Mouse (Mus musculus) urinary bladder, adult 2 months (tissue): ENCODE measurements around the gene Elk4. TPM values are rescaled to one million over a fixed set of nuclear protein-coding genes. Genes with fewer than 3 reads are reported as not detected.

ENCODE experiments used
- DNase-seq: peaks from one replicate; pipeline ENCODE4 v3.0.0; 2022; ENCODE audit warnings: low spot score
- polyA plus RNA-seq: library from polyadenylated mRNA; depleted of rRNA; stranded (reverse); fragments of >200 nt; gene quantifications from 2 replicates; pipeline ENCODE4 v1.2.3, GENCODE M21; 2012

The Elk4 gene
- polyA plus RNA-seq, 1 experiment = 35.7 TPM

GRCm38 (mm10) chr1:132012861-132013260 lies 5.5 kb downstream of the Elk4 start:
- DNase-seq = no peak

- DNase-seq = no peak
These were observed 7.4 kb downstream of the Elk4 start for GRCm38 (mm10) chr1:132014800-132015199.

- no peak for DNase-seq
These were observed 9.3 kb downstream of the Elk4 start for GRCm38 (mm10) chr1:132016691-132017090.

GRCm38 (mm10) chr1:132019876-132020275 lies 12.5 kb downstream of the Elk4 start:
- no peak for DNase-seq

- no peak for DNase-seq
These were observed 14.7 kb downstream of the Elk4 start for GRCm38 (mm10) chr1:132022107-132022506.

GRCm38 (mm10) chr1:132026925-132027646 lies 19.7 kb downstream of the Elk4 start:
- DNase-seq = no peak

- DNase-seq = no peak
These were observed 20.6 kb downstream of the Elk4 start for GRCm38 (mm10) chr1:132027978-132028377.

- no peak for DNase-seq
These were observed 21.0 kb downstream of the Elk4 start for GRCm38 (mm10) chr1:132028413-132028812.

GRCm38 (mm10) chr1:132030574-132030973 lies 23.2 kb downstream of the Elk4 start:
- DNase-seq = no peak

- no peak for DNase-seq
These were observed 24.8 kb downstream of the Elk4 start for GRCm38 (mm10) chr1:132032172-132032571.

GRCm38 (mm10) chr1:132037746-132038145 lies 30.3 kb downstream of the Elk4 start:
- DNase-seq = no peak

GRCm38 (mm10) chr1:132038753-132039152 lies 31.3 kb downstream of the Elk4 start:
- DNase-seq = no peak

GRCm38 (mm10) chr1:132040201-132040621 lies 32.8 kb downstream of the Elk4 start:
- DNase-seq = no peak

GRCm38 (mm10) chr1:132043759-132044158 lies 36.4 kb downstream of the Elk4 start:
- no peak for DNase-seq

- DNase-seq = peak; percentile 40
These were observed 38.8 kb downstream of the Elk4 start for GRCm38 (mm10) chr1:132046143-132046735.

- peak; percentile 19 for DNase-seq
These were observed 44.3 kb downstream of the Elk4 start for GRCm38 (mm10) chr1:132051746-132052145.

- no peak for DNase-seq
These were observed 47.0 kb downstream of the Elk4 start for GRCm38 (mm10) chr1:132054387-132054786.

GRCm38 (mm10) chr1:132055054-132055664 lies 47.8 kb downstream of the Elk4 start:
- DNase-seq = no peak

GRCm38 (mm10) chr1:132058558-132058957 lies 51.2 kb downstream of the Elk4 start:
- DNase-seq = no peak

- no peak for DNase-seq
These were observed 52.8 kb downstream of the Elk4 start for GRCm38 (mm10) chr1:132060036-132060769.

- no peak for DNase-seq
These were observed 54.5 kb downstream of the Elk4 start for GRCm38 (mm10) chr1:132061750-132062541.

GRCm38 (mm10) chr1:132063096-132063495 lies 55.7 kb downstream of the Elk4 start:
- DNase-seq = no peak
